Mouse (Mus musculus) ES-Bruce4 (cell line): ENCODE measurements around the gene Efcab11.

Experiments
- CTCF ChIP-seq: IDR thresholded peaks from one replicate; pipeline ENCODE4 v1.8.1; 2011; ENCODE audit warnings: low read depth, low read length
- POLR2A ChIP-seq: IDR thresholded peaks from one replicate; pipeline ENCODE4 v1.8.1; 2011; ENCODE audit warnings: low read length; ENCODE audit not compliant: insufficient read depth

GRCm38 (mm10) chr12:99884269-99885261 lies at the start of gene Efcab11, which contains the start of gene Tdp1:
- TF ChIP-seq CTCF (no peak), POLR2A (no peak)
